In genomic region chr6:8731656-8732191, GRCm38 (mm10) we compare ENCODE assay signal across 15 mouse cellular contexts. TPM values are rescaled to one million over a fixed set of nuclear protein-coding genes. Genes with fewer than 3 reads are reported as not detected.
DNase-seq lines count a peak whose midpoint lies in the region; ATAC-seq and TF ChIP-seq lines count a peak whose summit lies in the region.
"Had no signal": no experiment of that assay in that cellular context is flagged by ENCODE, and none has a peak within 500 bp of the region (broad histone marks: within the 10 kb centered on the region; RNA-seq: fewer than 3 reads in every experiment).

No protein-coding gene starts in this region.

- H3K36me3 ChIP-seq in forebrain, embryonic 11.5 days (ENCODE audit: control insufficient read depth, insufficient read depth, low read length) = no peaks in the 10 kb centered on the region
- H3K36me3 ChIP-seq in forebrain, postnatal 0 days (ENCODE audit: insufficient read depth) = no peaks in the 10 kb centered on the region
- no peaks in the 10 kb centered on the region for H3K36me3 ChIP-seq in kidney, postnatal 0 days (ENCODE audit: insufficient read depth, low read length)
- H3K36me3 ChIP-seq in neural tube, embryonic 14.5 days (ENCODE audit: control insufficient read depth, insufficient read depth, low read length) = no peaks in the 10 kb centered on the region
- H3K36me3 ChIP-seq: embryonic facial prominence, embryonic 15.5 days; neural tube, embryonic 12.5 days had no signal

- no peaks in the 10 kb centered on the region for H3K9me3 ChIP-seq in forebrain, embryonic 11.5 days (ENCODE audit: control insufficient read depth, low read length)
- H3K9me3 ChIP-seq in forebrain, postnatal 0 days (ENCODE audit: low read length) = no peaks in the 10 kb centered on the region
- no peaks in the 10 kb centered on the region for H3K9me3 ChIP-seq in kidney, postnatal 0 days (replicated peaks; ENCODE audit: low read length)
- H3K9me3 ChIP-seq in neural tube, embryonic 14.5 days (ENCODE audit: control insufficient read depth, low read length) = no peaks in the 10 kb centered on the region
- H3K9me3 ChIP-seq: embryonic facial prominence, embryonic 15.5 days; neural tube, embryonic 12.5 days had no signal

- 26% methylated on average over 4 of the region's 4 CpGs for WGBS in forebrain, embryonic 11.5 days
- WGBS in forebrain, postnatal 0 days = 24% methylated on average over 4 of the region's 4 CpGs
- 23% methylated on average over 4 of the region's 4 CpGs for WGBS in kidney, postnatal 0 days
- 28% methylated on average over 4 of the region's 4 CpGs for WGBS in neural tube, embryonic 14.5 days

- no peak overlapping the region for H3K9ac ChIP-seq in forebrain, embryonic 11.5 days (ENCODE audit: low read length)
- H3K9ac ChIP-seq in forebrain, postnatal 0 days = no peak overlapping the region
- no peak overlapping the region for H3K9ac ChIP-seq in kidney, postnatal 0 days (ENCODE audit: low read depth, low read length)
- no peak overlapping the region for H3K9ac ChIP-seq in neural tube, embryonic 14.5 days (replicated peaks; ENCODE audit: low read depth, low read length)
- H3K9ac ChIP-seq: embryonic facial prominence, embryonic 15.5 days; hindbrain, embryonic 14.5 days; neural tube, embryonic 12.5 days had no signal

- H3K4me2 ChIP-seq in forebrain, embryonic 11.5 days (ENCODE audit: low read depth, low read length, severe bottlenecking) = no peak overlapping the region
- no peak overlapping the region for H3K4me2 ChIP-seq in forebrain, postnatal 0 days (ENCODE audit: low read depth)
- no peak overlapping the region for H3K4me2 ChIP-seq in kidney, postnatal 0 days (ENCODE audit: low read length)
- H3K4me2 ChIP-seq in neural tube, embryonic 14.5 days (ENCODE audit: low read depth, low read length) = no peak overlapping the region
- H3K4me2 ChIP-seq: embryonic facial prominence, embryonic 15.5 days; hindbrain, embryonic 14.5 days; neural tube, embryonic 12.5 days had no signal

- H3K4me3 ChIP-seq in forebrain, embryonic 11.5 days (ENCODE audit: low read depth, low read length) = no peak overlapping the region
- H3K4me3 ChIP-seq in forebrain, postnatal 0 days (ENCODE audit: low read depth, low read length) = no peak overlapping the region
- H3K4me3 ChIP-seq in kidney, postnatal 0 days (replicated peaks; ENCODE audit: low read depth, low read length) = no peak overlapping the region
- H3K4me3 ChIP-seq in neural tube, embryonic 14.5 days (ENCODE audit: low read depth, low read length) = no peak overlapping the region
- H3K4me3 ChIP-seq: embryonic facial prominence, embryonic 15.5 days; neural tube, embryonic 12.5 days had no signal

- no peak overlapping the region for H3K27ac ChIP-seq in forebrain, embryonic 11.5 days (ENCODE audit: low read depth, low read length)
- no peak overlapping the region for H3K27ac ChIP-seq in forebrain, postnatal 0 days (ENCODE audit: low read depth, low read length)
- H3K27ac ChIP-seq in kidney, postnatal 0 days = no peak overlapping the region
- no peak overlapping the region for H3K27ac ChIP-seq in neural tube, embryonic 14.5 days (ENCODE audit: low read depth, low read length)
- H3K27ac ChIP-seq: embryonic facial prominence, embryonic 15.5 days; hindbrain, embryonic 14.5 days; neural tube, embryonic 12.5 days had no signal

- TF ChIP-seq CTCF in forebrain, postnatal 0 days (IDR thresholded peaks at IDR 0.05; ENCODE audit: low read depth) = no peak
- TF ChIP-seq CTCF in kidney, postnatal 0 days (IDR thresholded peaks at IDR 0.05; ENCODE audit: low read depth) = no peak

- H3K27me3 ChIP-seq in forebrain, embryonic 11.5 days (ENCODE audit: control insufficient read depth, insufficient read depth, low read length) = no peaks in the 10 kb centered on the region
- no peaks in the 10 kb centered on the region for H3K27me3 ChIP-seq in forebrain, postnatal 0 days (ENCODE audit: insufficient read depth, low read length)
- H3K27me3 ChIP-seq in kidney, postnatal 0 days (ENCODE audit: insufficient read depth, low read length) = no peaks in the 10 kb centered on the region
- no peaks in the 10 kb centered on the region for H3K27me3 ChIP-seq in neural tube, embryonic 14.5 days (ENCODE audit: control insufficient read depth, insufficient read depth, low read length)
- H3K27me3 ChIP-seq: embryonic facial prominence, embryonic 15.5 days; neural tube, embryonic 12.5 days had no signal

- ATAC-seq in forebrain, embryonic 11.5 days (replicated peaks; ENCODE audit: low FRiP score) = 0 out of 2 replicates have a peak, but pooled peaks have one; percentile 42
- no peak for ATAC-seq in forebrain, postnatal 0 days
- no peak for ATAC-seq in kidney, postnatal 0 days (replicated peaks; ENCODE audit: low FRiP score, low read depth)
- ATAC-seq in neural tube, embryonic 14.5 days (ENCODE audit: low read depth) = peak; percentile 18; the same call in 1 of the 2 replicates

- H3K4me1 ChIP-seq in forebrain, embryonic 11.5 days (replicated peaks; ENCODE audit: control insufficient read depth, insufficient read depth, low read length) = no peaks in the 10 kb centered on the region
- no peaks in the 10 kb centered on the region for H3K4me1 ChIP-seq in forebrain, postnatal 0 days (ENCODE audit: insufficient read depth)
- no peaks in the 10 kb centered on the region for H3K4me1 ChIP-seq in kidney, postnatal 0 days (replicated peaks; ENCODE audit: insufficient read depth, low read length)
- H3K4me1 ChIP-seq in neural tube, embryonic 14.5 days (ENCODE audit: control insufficient read depth, insufficient read depth, low read length) = no peaks in the 10 kb centered on the region

- DNase-seq in forebrain, embryonic 11.5 days (ENCODE audit: low spot score) = no peak
- DNase-seq in forebrain, postnatal 0 days = no peak
- DNase-seq in kidney, postnatal 0 days (ENCODE audit: low spot score) = peak; percentile 14
- DNase-seq in kidney, postnatal 14 days = no peak
- peak; percentile 33 for DNase-seq in embryo, embryonic 9.5 days (ENCODE audit: extremely low spot score)
- DNase-seq in layer of hippocampus, postnatal 36 days = no peak
- no peak for DNase-seq in lung, adult 18-20 months
- DNase-seq: cerebellum, adult 18-20 months; kidney, postnatal 36 days; spleen, adult 18-20 months had no signal

RNA-seq across cellular contexts. Expression of gene Ica1, which starts 46.6 kb away (rescaled TPM):
- polyA plus RNA-seq in forebrain, embryonic 11.5 days (2014; fragmentation: Nextera tagmentation; extraction: Ambion mirVana) = 11.6 and 13.2 TPM in 2 replicates
- 64.4 and 72.5 TPM in 2 replicates for total RNA-seq in forebrain, postnatal 0 days (2014; rRNA removed)
- 92.0 and 98.6 TPM in 2 replicates for polyA plus RNA-seq in forebrain, postnatal 0 days (2015; fragmentation: Nextera tagmentation; extraction: Ambion mirVana)
- polyA plus RNA-seq in kidney, postnatal 0 days (2015; fragmentation: Nextera tagmentation; extraction: Ambion mirVana) = 27.8 and 30.1 TPM in 2 replicates
- polyA plus RNA-seq in neural tube, embryonic 14.5 days (2014; fragmentation: Nextera tagmentation; extraction: Ambion mirVana) = 69.2 and 84.8 TPM in 2 replicates
- 10 to 100 TPM; 56.3 to 61.7 TPM for total RNA-seq in layer of hippocampus, postnatal 36 days (2021)
- total RNA-seq: MEL had no signal

Comparison
In these comparisons a context has a peak if more than half of its experiments do, and no peak if none do; other contexts are left out.
1. ATAC-seq: peak in forebrain, embryonic 11.5 days (single experiment) and neural tube, embryonic 14.5 days (single experiment); none in forebrain, postnatal 0 days (single experiment) and kidney, postnatal 0 days (single experiment).
2. DNase-seq: peak in kidney, postnatal 0 days (single experiment) and embryo, embryonic 9.5 days (single experiment); none in forebrain, embryonic 11.5 days (single experiment), forebrain, postnatal 0 days (single experiment), kidney, postnatal 14 days (single experiment), layer of hippocampus, postnatal 36 days (0 of 2) and lung, adult 18-20 months (0 of 2).